12 mouse cellular contexts compared by ENCODE assay signal in genomic region chr13:15018811-15019745, GRCm38 (mm10).
A peak's percentile ranks its signal among the peaks of the same experiment; 100 is the strongest.
DNase-seq lines count a peak whose midpoint lies in the region; ATAC-seq and TF ChIP-seq lines count a peak whose summit lies in the region.
"Had no signal": no experiment of that assay in that cellular context is flagged by ENCODE, and none has a peak within 500 bp of the region (broad histone marks: within the 10 kb centered on the region; RNA-seq: fewer than 3 reads in every experiment).

No protein-coding gene starts in this region.

- peak; percentile 7 for DNase-seq in embryo, embryonic 10 days (ENCODE audit: low spot score)
- no peak for DNase-seq in embryo, embryonic 9.5 days (ENCODE audit: extremely low spot score)
- DNase-seq in urinary bladder, postnatal 14 days (ENCODE audit: low spot score), result peak; percentile 4
- DNase-seq in urinary bladder, postnatal 10 days (ENCODE audit: low spot score), result no peak
- peak; percentile 65 for DNase-seq in kidney, postnatal 0 days (ENCODE audit: low spot score)
- DNase-seq in yolk sac, embryonic 10.5 days (ENCODE audit: low spot score), result peak; percentile 10
- DNase-seq in left cerebral cortex, postnatal 36 days (ENCODE audit: low spot score in 2 of 2), result no peak
- DNase-seq in adrenal gland, postnatal 4 days (ENCODE audit: low spot score in 2 of 2), result no peak

- no peak overlapping the region for H3K4me2 ChIP-seq in kidney, postnatal 0 days (ENCODE audit: low read length)
- H3K4me2 ChIP-seq: heart, embryonic 15.5 days; lung, embryonic 15.5 days; stomach, embryonic 15.5 days had no signal

- H3K4me1 ChIP-seq in kidney, postnatal 0 days (replicated peaks; ENCODE audit: insufficient read depth, low read length), result no peaks in the 10 kb centered on the region
- H3K4me1 ChIP-seq: heart, embryonic 15.5 days; lung, embryonic 15.5 days; stomach, embryonic 15.5 days had no signal

- H3K9me3 ChIP-seq in kidney, postnatal 0 days (replicated peaks; ENCODE audit: low read length), result no peaks in the 10 kb centered on the region
- H3K9me3 ChIP-seq: heart, embryonic 15.5 days; lung, embryonic 15.5 days; stomach, embryonic 15.5 days had no signal

- H3K9ac ChIP-seq in kidney, postnatal 0 days (ENCODE audit: low read depth, low read length), result no peak overlapping the region
- H3K9ac ChIP-seq: heart, embryonic 15.5 days; lung, embryonic 15.5 days; stomach, embryonic 15.5 days had no signal

- TF ChIP-seq CTCF in kidney, postnatal 0 days (IDR thresholded peaks at IDR 0.05; ENCODE audit: low read depth), result no peak

- intact Hi-C loops in left cerebral cortex, postnatal 36 days (cut with DNase I), result no loop called here

- no peaks in the 10 kb centered on the region for H3K36me3 ChIP-seq in kidney, postnatal 0 days (ENCODE audit: insufficient read depth, low read length)
- H3K36me3 ChIP-seq: heart, embryonic 15.5 days; lung, embryonic 15.5 days; stomach, embryonic 15.5 days had no signal

- no peak overlapping the region for H3K4me3 ChIP-seq in kidney, postnatal 0 days (replicated peaks; ENCODE audit: low read depth, low read length)
- H3K4me3 ChIP-seq: heart, embryonic 15.5 days; lung, embryonic 15.5 days; stomach, embryonic 15.5 days had no signal

- no peak overlapping the region for H3K27ac ChIP-seq in kidney, postnatal 0 days
- H3K27ac ChIP-seq: heart, embryonic 15.5 days; lung, embryonic 15.5 days; stomach, embryonic 15.5 days had no signal

- H3K27me3 ChIP-seq in kidney, postnatal 0 days (ENCODE audit: insufficient read depth, low read length), result no peaks in the 10 kb centered on the region
- H3K27me3 ChIP-seq: heart, embryonic 15.5 days; lung, embryonic 15.5 days; stomach, embryonic 15.5 days had no signal

- no peak for ATAC-seq in kidney, postnatal 0 days (replicated peaks; ENCODE audit: low FRiP score, low read depth)
- ATAC-seq: midbrain, embryonic 16.5 days had no signal

- 17% methylated on average over 16 of the region's 16 CpGs for WGBS in kidney, postnatal 0 days

Comparison
In these comparisons a context has a peak if more than half of its experiments do, and no peak if none do; other contexts are left out.
1. DNase-seq: peak in embryo, embryonic 10 days (single experiment), urinary bladder, postnatal 14 days (single experiment), kidney, postnatal 0 days (single experiment) and yolk sac, embryonic 10.5 days (single experiment); none in embryo, embryonic 9.5 days (single experiment), urinary bladder, postnatal 10 days (single experiment), left cerebral cortex, postnatal 36 days (0 of 2) and adrenal gland, postnatal 4 days (0 of 2).